Mouse (Mus musculus) layer of hippocampus, adult 18-20 months (tissue): ENCODE data around the gene Phyhipl. TPM values are rescaled to one million over a fixed set of nuclear protein-coding genes. Genes with fewer than 3 reads are reported as not detected.

Source experiments
- DNase-seq, 2 experiments: peaks; one replicate each; pipeline ENCODE4 v3.0.0; 2022; ENCODE audit warnings: low spot score in 2 of 2
- total RNA-seq, 2 experiments: library from RNA; stranded (reverse); gene quantifications; 2 replicates each; pipeline ENCODE4 v1.2.3; 2021

Gene Phyhipl
- total RNA-seq, 2 experiments from 2014 or later, result 177 to 195 TPM

GRCm38 (mm10) chr10:70535401-70535800 lies 120.4 kb downstream of the Phyhipl start:
- no peak for DNase-seq

- no peak for DNase-seq
Measured at GRCm38 (mm10) chr10:70534571-70534970, 121.2 kb downstream of the Phyhipl start.

- no peak for DNase-seq
Measured at GRCm38 (mm10) chr10:70533986-70534385, 121.8 kb downstream of the Phyhipl start.

- DNase-seq, result peak in 1 of 2 experiments; percentile 49
Measured at GRCm38 (mm10) chr10:70533301-70533781, 122.4 kb downstream of the Phyhipl start.

- peak; percentile 53 to 66 for DNase-seq
Measured at GRCm38 (mm10) chr10:70532249-70532648, 123.5 kb downstream of the Phyhipl start.

GRCm38 (mm10) chr10:70530185-70530823 lies 125.5 kb downstream of the Phyhipl start:
- DNase-seq, result peak in 1 of 2 experiments; percentile 64

- DNase-seq, result no peak
Measured at GRCm38 (mm10) chr10:70521379-70521778, 134.4 kb downstream of the Phyhipl start.

GRCm38 (mm10) chr10:70520143-70521131 lies 135.3 kb downstream of the Phyhipl start:
- DNase-seq, result peak in 1 of 2 experiments; percentile 47

GRCm38 (mm10) chr10:70519640-70520099 lies 136.1 kb downstream of the Phyhipl start:
- DNase-seq, result peak in 1 of 2 experiments; percentile 57

- DNase-seq, result no peak
Measured at GRCm38 (mm10) chr10:70516661-70517060, 139.1 kb downstream of the Phyhipl start.

- DNase-seq, result no peak
Measured at GRCm38 (mm10) chr10:70514848-70515247, 140.9 kb downstream of the Phyhipl start.

GRCm38 (mm10) chr10:70507880-70508279 lies 147.9 kb downstream of the Phyhipl start:
- DNase-seq, result no peak

Other genes with a start within 250 kb of the Phyhipl start
- 10 to 100 TPM; 80.4 to 86.2 TPM for gene Fam13c, start 215.5 kb downstream of the Phyhipl start, total RNA-seq